Mouse (Mus musculus) C2C12 (cell line): ENCODE measurements around the gene Polr2l. TPM values are rescaled to one million over a fixed set of nuclear protein-coding genes. Genes with fewer than 3 reads are reported as not detected.

Experiments
- H3K27me3 ChIP-seq: one replicate; pipeline ENCODE4 v1.6.1; 2011; ENCODE audit not compliant: control insufficient read depth, insufficient read depth, insufficient read length
- H3K36me3 ChIP-seq: one replicate; pipeline ENCODE4 v1.6.1; 2011; ENCODE audit not compliant: control insufficient read depth, insufficient read depth
- H3K4me3 ChIP-seq: one replicate; pipeline ENCODE4 v1.5.1; 2011; ENCODE audit warnings: mild to moderate bottlenecking, control low read depth; ENCODE audit not compliant: poor library complexity, insufficient read depth, severe bottlenecking
- H3K79me2 ChIP-seq: one replicate; pipeline ENCODE4 v1.6.1; 2011; ENCODE audit not compliant: control insufficient read depth, insufficient read depth
- H3K79me3 ChIP-seq: one replicate; pipeline ENCODE4 v1.6.1; 2011; ENCODE audit warnings: low read depth, control low read depth
- H3ac ChIP-seq: one replicate; pipeline ENCODE3; 2011; ENCODE audit warnings: low read depth; ENCODE audit not compliant: control insufficient read depth, insufficient read length
- CEBPB ChIP-seq: IDR thresholded peaks from one replicate; pipeline ENCODE4 v1.6.1; 2011; ENCODE audit warnings: low read depth, mild to moderate bottlenecking, control low read depth, moderate library complexity
- CTCF ChIP-seq: IDR thresholded peaks from one replicate; pipeline ENCODE4 v1.5.1; 2011; ENCODE audit not compliant: control insufficient read depth, insufficient read depth, insufficient read length
- FOSL1 ChIP-seq: IDR thresholded peaks from one replicate; pipeline ENCODE4 v1.8.0; 2011; ENCODE audit warnings: mild to moderate bottlenecking, low read length; ENCODE audit not compliant: poor library complexity, insufficient read depth, severe bottlenecking
- MAX ChIP-seq: IDR thresholded peaks from one replicate; pipeline ENCODE4 v1.6.1; 2011; ENCODE audit warnings: mild to moderate bottlenecking, control low read depth
- MYOD1 ChIP-seq: IDR thresholded peaks from one replicate; pipeline ENCODE4 v1.6.1; 2011; ENCODE audit warnings: low read depth; ENCODE audit not compliant: control insufficient read depth, insufficient read length
- MYOG ChIP-seq: IDR thresholded peaks from one replicate; pipeline ENCODE4 v1.6.1; 2011; ENCODE audit not compliant: control insufficient read depth, insufficient read length; ENCODE audit errors: extremely low read depth
- USF1 ChIP-seq: IDR thresholded peaks from one replicate; pipeline ENCODE4 v1.6.1; 2011; ENCODE audit warnings: low read depth, mild to moderate bottlenecking, control low read depth, moderate library complexity
- polyA plus RNA-seq: library from polyadenylated mRNA; unstranded; fragments of >200 nt; fragmentation: generic; extraction: Trizol; gene quantifications from one replicate; pipeline ENCODE4 v1.2.1, GENCODE M21; 2012; ENCODE audit warnings: missing spikeins

Polr2l gene
- polyA plus RNA-seq, 1 experiment = 124 TPM

- Histone ChIP-seq H3ac (peak overlapping the region; percentile 43), H3K79me3 (peaks cover 7% of the 10 kb centered on the region), H3K36me3 (peaks cover 27% of the 10 kb centered on the region), H3K79me2 (peaks cover 28% of the 10 kb centered on the region), H3K27me3 (no peaks in the 10 kb centered on the region), H3K4me3 (peak overlapping the region; percentile 11)
- TF ChIP-seq CTCF = no peak
- TF ChIP-seq USF1 = no peak
- TF ChIP-seq FOSL1 = no peak
- no peak for TF ChIP-seq MAX
These were observed 39.6 kb downstream of the Polr2l start for GRCm38 (mm10) chr7:141435129-141435855.

GRCm38 (mm10) chr7:141434464-141434863 is 40.5 kb downstream of the Polr2l start:
- TF ChIP-seq MAX (no peak), CTCF (no peak), USF1 (no peak), MYOD1 (no peak), MYOG (no peak), FOSL1 (no peak), CEBPB (no peak)

GRCm38 (mm10) chr7:141433517-141434400 is 41.2 kb downstream of the Polr2l start:
- Histone ChIP-seq H3ac (no peak overlapping the region), H3K4me3 (no peak overlapping the region), H3K79me2 (peaks cover 28% of the 10 kb centered on the region), H3K36me3 (peaks cover 15% of the 10 kb centered on the region), H3K27me3 (no peaks in the 10 kb centered on the region), H3K79me3 (peaks cover 7% of the 10 kb centered on the region)
- TF ChIP-seq CTCF (no peak), CEBPB (no peak), MYOG (no peak), MAX (no peak), FOSL1 (no peak), MYOD1 (no peak), USF1 (no peak)

More at GRCm38 (mm10) chr7:141434464-141434863, 40.5 kb downstream of the Polr2l start:
- Histone ChIP-seq H3K79me3 (peaks cover 7% of the 10 kb centered on the region), H3ac (no peak overlapping the region), H3K4me3 (no peak overlapping the region), H3K79me2 (peaks cover 28% of the 10 kb centered on the region), H3K36me3 (peaks cover 21% of the 10 kb centered on the region), H3K27me3 (no peaks in the 10 kb centered on the region)

- H3K36me3 ChIP-seq = peaks cover 7% of the 10 kb centered on the region
- H3K27me3 ChIP-seq = no peaks in the 10 kb centered on the region
- TF ChIP-seq MYOD1 = no peak
- no peak for TF ChIP-seq FOSL1
- TF ChIP-seq MYOG = no peak
- TF ChIP-seq MAX = no peak
- no peak for TF ChIP-seq USF1
- no peak for TF ChIP-seq CEBPB
- TF ChIP-seq CTCF = no peak
- H3K79me2 ChIP-seq = peaks cover 28% of the 10 kb centered on the region
- H3ac ChIP-seq = no peak overlapping the region
- H3K4me3 ChIP-seq = no peak overlapping the region
- H3K79me3 ChIP-seq = peaks cover 7% of the 10 kb centered on the region
These were observed 42.0 kb downstream of the Polr2l start for GRCm38 (mm10) chr7:141432741-141433516.

GRCm38 (mm10) chr7:141432186-141432611 is 42.7 kb downstream of the Polr2l start:
- Histone ChIP-seq H3ac (no peak overlapping the region), H3K36me3 (peaks cover 5% of the 10 kb centered on the region), H3K79me3 (peaks cover 7% of the 10 kb centered on the region), H3K4me3 (no peak overlapping the region), H3K27me3 (no peaks in the 10 kb centered on the region), H3K79me2 (peaks cover 28% of the 10 kb centered on the region)
- TF ChIP-seq MYOD1 = no peak
- no peak for TF ChIP-seq MYOG
- TF ChIP-seq FOSL1 = no peak
- TF ChIP-seq USF1 = no peak
- TF ChIP-seq CEBPB = no peak
- TF ChIP-seq CTCF = no peak
- no peak for TF ChIP-seq MAX
